Mouse (Mus musculus) olfactory bulb, adult 2 months (tissue): ENCODE data around the gene Snx4. TPM values are rescaled to one million over a fixed set of nuclear protein-coding genes. Genes with fewer than 3 reads are reported as not detected.

ENCODE experiments used
- H3K27ac ChIP-seq: fragments of 200-500 bp; 2 replicates; pipeline ENCODE4 v1.5.1; 2012; ENCODE audit warnings: low read depth, low read length; ENCODE audit not compliant: insufficient read depth
- H3K4me1 ChIP-seq: fragments of 200-500 bp; 2 replicates; pipeline ENCODE4 v1.6.1; 2012; ENCODE audit warnings: low read length; ENCODE audit not compliant: control insufficient read depth, insufficient read depth
- H3K4me3 ChIP-seq: fragments of 200-500 bp; 2 replicates; pipeline ENCODE4 v1.5.1; 2012; ENCODE audit warnings: mild to moderate bottlenecking, low read depth, low read length, moderate library complexity; ENCODE audit not compliant: insufficient read depth
- CTCF ChIP-seq: fragments of 200-500 bp; IDR thresholded peaks from 2 replicates; pipeline ENCODE4 v1.5.1; 2012; ENCODE audit warnings: low read depth, mild to moderate bottlenecking, low read length, moderate library complexity; ENCODE audit not compliant: insufficient read depth
- POLR2A ChIP-seq: fragments of 200-500 bp; IDR thresholded peaks from 2 replicates; pipeline ENCODE4 v1.6.1; 2012; ENCODE audit warnings: mild to moderate bottlenecking, low read depth, low read length, moderate library complexity; ENCODE audit not compliant: insufficient read depth
- whole genome bisulfite sequencing: fragments of 180-500 bp; shearing (Covaris S2); methylation state at CpG from one replicate; pipeline ENCODE4 v1.1.7; 2018; 5-methylcytosine and 5-hydroxymethylcytosine counted together
- polyA plus RNA-seq: library from polyadenylated mRNA; stranded (reverse); fragments of >200 nt; gene quantifications from 2 replicates; pipeline ENCODE4 v1.2.4, GENCODE M21; 2012; ENCODE audit warnings: low replicate concordance; ENCODE audit not compliant: missing spikeins, insufficient read depth, insufficient read length

Gene Snx4
- polyA plus RNA-seq, 1 experiment: not detected

DNA sequence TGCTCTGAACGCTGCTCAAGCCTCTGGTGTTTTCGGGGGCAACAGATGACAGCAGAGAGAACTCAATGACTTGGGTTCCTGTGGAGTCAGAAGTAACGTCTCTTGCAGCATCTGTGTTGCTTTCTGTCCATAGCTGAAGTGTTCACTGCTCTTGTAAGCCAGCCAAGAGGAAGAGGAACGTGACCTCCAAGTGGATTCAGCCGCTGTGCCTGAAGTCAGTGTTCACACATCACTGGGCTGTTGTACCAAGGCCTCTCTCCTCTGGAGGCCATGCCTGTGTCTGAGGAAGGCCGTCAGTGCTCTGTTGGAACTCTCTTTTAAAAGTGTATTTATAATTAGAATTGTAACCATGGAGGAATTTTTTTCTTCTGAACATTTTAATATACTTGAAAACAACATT lies 9.2 kb upstream of the Snx4 start:
- TF ChIP-seq POLR2A (no peak), CTCF (no peak)
- no peaks in the 10 kb centered on the region for H3K4me1 ChIP-seq
- 68% methylated on average over 6 of the region's 6 CpGs for WGBS

DNA sequence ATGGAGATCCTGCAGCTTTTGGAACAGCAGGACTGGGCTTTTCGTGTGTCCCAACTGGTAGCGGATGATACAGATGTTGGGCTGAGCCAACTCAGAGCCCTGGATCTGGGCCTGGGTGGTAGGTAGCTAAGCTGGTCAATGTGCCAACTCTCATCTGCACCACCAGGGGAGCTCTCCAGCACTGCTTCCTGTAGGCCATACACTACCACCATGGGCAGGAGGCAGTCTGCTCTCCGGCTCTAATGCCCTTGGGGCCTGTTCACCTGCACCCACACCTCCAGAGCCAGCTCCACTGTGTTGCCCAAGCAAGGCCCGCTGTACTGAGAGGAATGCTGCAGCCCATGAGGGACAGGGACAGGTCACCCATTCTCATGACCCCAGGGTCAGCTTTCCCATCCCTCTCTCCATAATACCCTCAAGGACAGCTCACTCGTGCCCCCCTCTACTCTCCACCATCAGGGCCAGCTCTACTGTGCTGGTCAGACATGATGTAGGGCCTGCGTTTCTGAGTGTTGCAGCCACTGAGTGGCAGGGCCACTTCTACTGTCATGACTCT lies 7.0 kb upstream of the Snx4 start:
- WGBS: 92% methylated on average over 6 of the region's 6 CpGs
- TF ChIP-seq POLR2A (no peak), CTCF (no peak)
- Histone ChIP-seq H3K4me3 (no peak overlapping the region), H3K27ac (no peak overlapping the region), H3K4me1 (no peaks in the 10 kb centered on the region)

More for the DNA sequence above, 9.2 kb upstream of the Snx4 start:
- no peak overlapping the region for H3K27ac ChIP-seq
- H3K4me3 ChIP-seq: no peak overlapping the region

GRCm38 (mm10) chr16:33244933-33245470 lies 6.2 kb upstream of the Snx4 start:
- no peak overlapping the region for H3K4me3 ChIP-seq
- H3K27ac ChIP-seq: no peak overlapping the region
- no peaks in the 10 kb centered on the region for H3K4me1 ChIP-seq
- 94% methylated on average over 9 of the region's 9 CpGs for WGBS
- no peak for TF ChIP-seq POLR2A
- no peak for TF ChIP-seq CTCF

DNA sequence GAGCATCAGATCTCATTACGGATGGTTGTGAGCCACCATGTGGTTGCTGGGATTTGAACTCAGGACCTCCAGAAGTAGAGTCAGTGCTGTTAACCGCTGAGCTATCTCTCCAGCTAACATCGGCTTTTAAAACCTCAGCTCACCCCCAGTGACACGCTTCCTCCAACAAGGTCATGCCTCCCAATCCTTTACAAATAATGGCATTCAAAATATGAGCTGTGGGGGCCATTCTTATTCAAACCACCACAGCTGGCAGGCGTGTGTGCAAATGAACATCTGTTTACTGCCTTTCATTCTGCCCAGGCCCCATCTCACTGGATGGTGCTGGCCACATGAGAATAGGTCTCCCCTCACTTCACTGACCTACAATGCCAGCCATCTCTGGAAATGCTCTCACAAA lies 4.7 kb upstream of the Snx4 start:
- no peak for TF ChIP-seq CTCF
- no peak for TF ChIP-seq POLR2A
- Histone ChIP-seq H3K4me3 (no peak overlapping the region), H3K27ac (no peak overlapping the region), H3K4me1 (no peaks in the 10 kb centered on the region)
- WGBS: 92% methylated on average over 5 of the region's 5 CpGs

- TF ChIP-seq CTCF (no peak), POLR2A (no peak)
- 92% methylated on average over 2 of the region's 2 CpGs for WGBS
- H3K27ac ChIP-seq: no peak overlapping the region
These were observed 4.2 kb upstream of the Snx4 start for GRCm38 (mm10) chr16:33247006-33247405.

DNA sequence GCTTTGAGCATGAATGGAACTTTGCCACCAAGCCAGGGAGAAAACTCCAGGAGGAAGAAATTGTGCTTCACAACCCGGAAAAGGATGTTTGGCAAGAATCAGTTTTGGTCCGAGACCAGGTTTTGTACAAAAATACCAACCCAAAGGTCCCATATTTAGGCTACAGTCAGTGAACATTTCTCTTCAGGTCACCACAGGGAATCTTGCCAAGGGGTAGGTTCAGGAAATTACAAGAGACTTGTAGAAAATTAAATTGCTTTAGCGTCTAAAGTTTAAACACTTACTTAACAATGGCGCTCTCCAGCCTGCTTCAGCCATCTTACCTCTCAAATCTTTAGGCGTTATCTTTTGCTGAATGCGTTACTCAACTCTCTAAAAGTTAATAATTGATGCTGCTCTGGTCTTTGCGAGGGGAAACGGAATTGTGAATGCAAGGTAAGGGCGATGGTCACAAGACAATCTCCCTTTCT lies 556 bp upstream of the Snx4 start:
- no peak for TF ChIP-seq POLR2A
- no peak for TF ChIP-seq CTCF
- Histone ChIP-seq H3K4me3 (peak overlapping the region; percentile 82), H3K4me1 (peaks cover 5% of the 10 kb centered on the region; the same call in 1 of the 2 replicates), H3K27ac (no peak overlapping the region)
- WGBS: 4% methylated on average over 9 of the region's 9 CpGs

More at GRCm38 (mm10) chr16:33247006-33247405, 4.2 kb upstream of the Snx4 start:
- Histone ChIP-seq H3K4me3 (no peak overlapping the region), H3K4me1 (no peaks in the 10 kb centered on the region)

DNA sequence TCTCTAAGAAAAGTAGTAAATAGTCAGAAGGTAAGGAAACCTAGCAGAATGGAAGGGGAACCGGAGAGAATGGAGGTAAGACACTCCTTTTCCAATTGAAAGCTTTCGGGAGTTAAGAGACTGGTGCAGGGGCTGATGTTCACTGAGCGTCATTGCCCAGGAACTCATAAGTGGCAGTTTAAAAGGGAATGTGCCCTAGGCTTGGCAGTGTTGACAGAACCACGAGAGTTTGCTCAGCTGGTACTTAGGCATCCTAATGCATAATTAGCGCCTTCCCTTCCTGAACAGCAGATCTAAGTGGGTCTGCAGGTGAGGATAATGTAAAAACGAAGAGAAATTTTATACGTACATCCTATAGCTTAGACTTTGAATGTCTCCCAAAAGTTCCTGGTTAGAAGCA lies 4.4 kb downstream of the Snx4 start:
- H3K4me3 ChIP-seq: no peak overlapping the region
- no peak overlapping the region for H3K27ac ChIP-seq
- H3K4me1 ChIP-seq: peaks cover 9% of the 10 kb centered on the region; the same call in 1 of the 2 replicates
- TF ChIP-seq POLR2A: no peak
- no peak for TF ChIP-seq CTCF
- 56% methylated on average over 7 of the region's 7 CpGs for WGBS

DNA sequence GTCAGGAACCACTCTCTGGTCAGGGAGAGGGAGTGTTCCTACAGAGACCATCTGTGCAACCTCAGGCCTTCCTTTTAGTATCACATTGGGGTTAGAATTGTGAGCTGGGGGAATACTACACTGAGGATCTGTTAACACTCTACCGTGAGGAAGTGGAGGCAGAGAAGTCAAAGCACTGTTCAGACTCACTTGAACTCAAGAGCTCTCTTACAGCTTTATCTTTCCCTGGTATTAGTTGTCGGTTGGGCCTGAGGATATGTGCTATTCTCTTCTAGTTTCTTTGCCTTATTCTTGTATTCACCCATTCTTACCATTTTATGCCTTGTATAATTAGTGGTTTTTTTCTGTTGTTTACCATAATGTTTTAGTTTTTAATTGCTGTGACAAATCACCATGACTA lies 7.3 kb downstream of the Snx4 start:
- H3K4me1 ChIP-seq: peaks cover 7% of the 10 kb centered on the region; the same call in 1 of the 2 replicates
- TF ChIP-seq CTCF (no peak), POLR2A (no peak)
- H3K27ac ChIP-seq: no peak overlapping the region
- 50% methylated on average over 2 of the region's 2 CpGs for WGBS
- H3K4me3 ChIP-seq: no peak overlapping the region

DNA sequence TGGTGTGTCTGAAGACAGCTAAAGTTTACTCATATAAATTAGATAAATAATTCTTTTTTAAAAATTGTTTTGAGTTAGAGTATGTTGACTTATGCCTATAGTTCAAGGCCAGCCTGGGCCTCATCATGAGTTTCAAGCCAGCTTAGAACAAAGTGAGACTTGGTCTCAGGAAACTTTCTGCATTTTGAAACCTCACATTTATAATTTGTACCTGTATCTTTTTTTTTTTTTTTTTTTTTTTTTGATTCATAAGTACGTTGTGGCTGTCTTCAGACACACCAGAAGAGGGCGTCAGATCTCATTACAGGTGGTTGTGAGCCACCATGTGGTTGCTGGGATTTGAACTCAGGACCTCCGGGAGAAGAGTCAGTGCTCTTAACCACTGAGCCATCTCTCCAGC lies 8.6 kb downstream of the Snx4 start:
- 87% methylated on average over 3 of the region's 3 CpGs for WGBS
- Histone ChIP-seq H3K4me1 (peaks cover 7% of the 10 kb centered on the region; the same call in 1 of the 2 replicates), H3K4me3 (no peak overlapping the region), H3K27ac (no peak overlapping the region)
- TF ChIP-seq POLR2A (no peak), CTCF (no peak)

DNA sequence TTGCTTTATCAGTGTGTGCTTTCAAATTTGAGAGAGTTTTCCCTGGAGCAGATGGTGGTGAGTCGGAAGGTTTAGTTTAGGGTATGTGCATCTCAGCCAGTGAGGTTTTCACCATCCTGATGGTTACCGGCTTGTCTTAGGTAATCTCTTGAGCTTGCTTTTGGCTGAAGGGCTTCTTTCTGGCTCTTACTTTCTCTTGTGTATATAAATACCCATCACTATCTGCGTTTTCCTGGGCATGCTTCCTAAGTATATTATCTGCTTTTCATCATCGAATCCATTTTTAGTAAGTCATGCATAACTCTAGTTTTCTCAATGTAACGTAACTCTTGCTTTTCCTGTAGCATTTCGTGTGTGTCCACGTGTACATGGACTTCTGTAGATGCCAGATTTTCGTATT lies 9.6 kb downstream of the Snx4 start:
- 76% methylated on average over 8 of the region's 8 CpGs for WGBS
- TF ChIP-seq POLR2A (no peak), CTCF (no peak)
- Histone ChIP-seq H3K4me1 (peaks cover 4% of the 10 kb centered on the region; the same call in 1 of the 2 replicates), H3K27ac (no peak overlapping the region), H3K4me3 (no peak overlapping the region)
